Mouse (Mus musculus) lung, postnatal 4 days (tissue): ENCODE measurements around the gene Slc25a23.

Experiments used
- DNase-seq, 2 experiments: peaks; one replicate each; pipeline ENCODE4 v3.0.0; 2021

Gene Slc25a23

DNA sequence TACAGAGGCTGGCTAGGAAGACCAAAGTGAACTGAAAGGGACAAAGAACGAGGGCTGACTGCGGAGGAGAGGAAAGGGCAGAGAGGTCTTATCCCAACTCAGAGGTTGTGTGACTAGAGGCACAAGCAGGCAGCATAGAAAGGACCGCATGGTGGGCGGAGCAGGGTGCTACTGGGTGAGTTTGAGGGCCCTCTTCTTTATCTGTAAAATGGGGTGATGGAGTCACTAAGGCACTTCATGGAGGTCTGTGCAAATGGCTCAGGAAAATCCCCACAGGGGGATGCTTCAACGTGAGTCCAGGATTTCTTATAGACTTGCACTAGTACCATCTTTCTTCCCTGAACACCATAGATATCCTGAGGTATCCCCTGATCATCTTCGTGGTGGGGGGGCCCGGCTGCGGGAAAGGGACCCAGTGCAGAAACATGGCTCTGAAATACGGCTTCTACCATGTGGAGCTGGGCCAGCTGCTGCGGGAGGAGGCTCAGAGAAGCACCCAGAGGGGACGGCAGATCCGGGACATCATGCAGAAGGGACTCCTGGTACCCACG lies 47.3 kb downstream of the Slc25a23 start:
- DNase-seq = peak in 1 of 2 experiments; percentile 19

DNA sequence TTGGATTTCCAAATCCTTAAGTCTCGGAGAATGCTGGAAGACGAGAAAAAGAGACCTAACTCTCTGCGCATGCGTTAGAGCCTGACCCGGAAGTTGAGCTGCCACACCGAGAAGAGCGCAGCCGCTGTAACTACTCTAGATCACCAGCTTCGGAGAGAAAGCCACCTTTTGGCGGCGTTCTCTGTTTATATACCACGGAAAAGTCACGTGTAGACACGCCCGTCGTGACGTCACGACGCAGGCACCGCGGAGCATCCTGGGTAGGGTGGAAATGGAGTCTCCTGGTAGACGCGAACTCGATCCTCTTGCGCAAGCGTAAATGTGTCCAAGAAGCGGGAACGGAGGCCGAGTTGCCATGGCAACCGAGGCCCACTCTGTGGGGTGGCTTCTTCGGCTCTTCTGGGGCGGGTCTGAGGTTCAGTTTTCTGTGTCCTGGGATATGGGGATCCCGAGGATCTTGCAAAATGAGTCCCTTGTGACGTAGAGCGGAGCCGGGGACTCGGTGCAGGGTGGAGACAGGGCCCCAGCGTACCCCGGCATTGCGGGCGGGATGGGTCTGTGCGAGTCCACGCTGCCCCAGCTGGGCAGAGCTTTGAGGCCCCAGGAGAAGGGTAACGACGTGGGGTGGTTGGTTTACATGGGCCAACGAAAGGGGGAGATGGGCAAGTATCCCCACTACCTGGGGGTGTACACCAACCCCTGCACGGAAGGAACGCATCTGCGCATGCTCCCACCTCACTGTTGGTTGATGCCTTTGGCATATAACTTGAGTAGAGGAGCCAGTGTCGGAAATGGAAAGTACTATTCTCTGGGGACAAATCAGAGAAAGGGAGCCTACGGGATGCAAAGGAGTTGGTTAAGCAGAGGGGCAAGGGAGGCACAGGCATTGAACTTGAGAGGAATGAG lies 48.2 kb downstream of the Slc25a23 start, which contains the start of the genes Gtf2f1 and Gm17949:
Gene Gtf2f1 (minus strand): TSS at position 53 of the 906 bp plus-strand sequence.
Gene Gm17949 (plus strand): TSS at position 234 of the 906 bp plus-strand sequence.
- DNase-seq = peak; percentile 95

DNA sequence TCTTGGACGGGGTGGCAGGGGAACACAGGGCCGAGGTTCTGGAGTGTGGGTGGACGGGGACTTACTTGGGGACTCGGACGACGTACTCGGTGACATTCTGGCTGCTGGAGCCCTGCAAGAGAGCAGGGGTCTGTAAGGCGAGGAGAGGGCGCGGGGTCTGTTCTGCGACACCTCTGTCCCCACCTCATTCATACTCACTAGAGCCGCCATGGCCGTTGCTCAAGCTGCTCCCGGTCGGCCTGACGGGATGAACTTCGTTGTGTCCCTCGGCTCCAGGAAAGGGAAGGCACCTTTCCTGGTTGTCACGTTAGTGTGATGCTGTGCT lies 48.8 kb downstream of the Slc25a23 start:
- DNase-seq = no peak

DNA sequence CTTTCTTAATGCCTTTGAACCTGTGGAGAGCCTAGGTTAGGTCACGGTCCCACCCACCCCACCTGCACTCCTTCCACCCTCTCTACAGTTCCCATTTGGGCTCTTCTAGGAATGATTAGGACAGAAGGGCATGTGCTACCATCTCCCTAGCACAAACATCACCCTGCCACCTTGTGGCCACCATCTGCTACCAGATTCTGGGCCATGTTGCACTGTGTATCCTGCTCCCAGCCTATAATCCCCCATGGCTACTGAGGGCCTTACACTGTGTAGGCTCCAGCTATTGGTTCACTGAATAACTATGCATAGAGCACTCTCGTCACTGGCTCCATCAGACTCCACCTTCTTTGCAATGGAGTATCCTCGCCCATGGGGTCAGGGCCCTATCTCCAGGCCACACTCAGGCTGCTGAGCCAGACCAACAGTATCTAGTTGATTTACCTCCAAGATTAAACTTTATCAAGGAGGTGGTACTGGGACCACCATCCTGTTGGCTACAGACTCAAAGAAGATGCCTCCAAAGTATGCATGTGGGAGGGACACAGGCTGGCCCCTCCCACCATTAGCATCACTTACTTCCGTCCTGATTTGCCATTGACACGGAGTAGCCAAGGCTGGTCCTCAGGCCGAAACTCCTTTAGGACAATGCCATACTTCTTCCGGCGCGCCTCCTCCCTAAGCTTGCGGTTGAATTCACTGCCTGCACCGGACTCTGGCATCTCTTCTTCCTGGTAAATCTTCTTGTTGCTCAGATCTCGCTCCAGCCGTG lies 52.3 kb downstream of the Slc25a23 start:
- no peak for DNase-seq

DNA sequence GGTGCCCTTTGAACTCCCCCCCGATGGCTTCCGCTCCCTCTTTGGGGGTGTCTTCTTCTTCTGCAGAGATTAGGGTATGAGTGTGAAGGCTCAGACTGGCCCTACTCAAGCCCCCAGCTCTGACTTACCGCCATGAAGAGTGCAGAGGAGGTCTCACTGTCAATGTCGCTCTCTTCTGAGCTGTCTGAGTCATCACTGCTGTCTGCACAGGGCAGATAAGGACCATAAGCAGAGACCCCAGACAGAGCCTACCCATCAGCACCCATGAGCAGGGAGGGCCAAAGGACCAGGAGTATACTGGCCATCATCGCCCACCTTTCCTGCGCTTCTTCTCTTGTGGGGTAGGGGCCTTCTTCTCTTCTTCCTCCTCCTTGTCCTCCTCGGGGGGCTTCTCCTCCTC lies 55.7 kb downstream of the Slc25a23 start:
- no peak for DNase-seq

DNA sequence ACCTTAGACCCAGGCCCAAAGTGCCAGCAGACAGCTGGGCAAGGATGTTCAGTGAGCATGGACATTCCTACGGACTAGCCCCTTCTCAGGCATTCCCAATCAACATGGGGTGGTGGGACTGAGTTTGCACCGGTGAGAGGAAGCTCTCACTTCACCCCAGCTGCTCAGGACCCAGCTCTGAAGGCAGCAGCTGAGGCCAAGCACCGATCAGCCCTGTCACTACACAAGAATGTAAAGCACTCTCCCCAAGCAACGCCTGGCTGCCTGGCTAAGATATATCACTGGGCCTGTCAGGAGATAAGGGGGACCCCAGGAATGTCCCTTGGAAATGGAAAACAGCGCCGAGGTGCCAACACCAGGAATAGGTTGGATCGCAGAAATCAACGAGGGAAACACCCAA lies 58.4 kb downstream of the Slc25a23 start:
- DNase-seq = no peak

DNA sequence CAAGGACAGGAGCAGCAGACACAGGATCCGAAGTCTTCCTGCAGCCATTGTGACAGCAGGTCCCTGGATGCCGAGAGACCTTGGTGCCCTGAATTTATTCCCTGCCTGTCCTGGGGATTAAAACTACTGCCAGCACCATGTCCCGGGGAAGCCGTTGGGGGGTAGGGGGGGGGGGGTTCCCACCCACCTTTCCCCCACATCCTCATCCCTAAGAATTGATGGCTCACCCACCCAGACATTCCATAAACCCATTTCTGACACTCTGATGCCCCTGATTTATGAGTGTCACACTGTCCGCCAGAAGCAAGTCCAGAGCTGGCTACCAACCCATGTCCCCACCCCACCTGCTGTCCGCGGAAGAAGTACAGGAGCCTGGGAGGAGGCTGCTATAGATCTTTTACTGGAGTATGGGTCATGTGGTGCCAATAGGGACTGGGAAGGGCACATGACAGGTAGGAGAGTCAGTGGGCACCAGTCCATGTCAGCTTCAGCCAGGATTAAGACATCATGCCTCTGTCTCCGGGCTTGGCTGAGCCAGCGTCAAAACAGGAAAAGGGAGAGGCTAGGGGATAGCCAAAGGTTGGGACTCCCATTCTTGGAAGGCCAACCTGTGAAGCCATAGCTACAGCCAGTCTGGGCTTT lies 59.6 kb downstream of the Slc25a23 start, which contains the start of gene Pspn:
Gene Pspn (minus strand): TSS at position 51 of the 642 bp plus-strand sequence.
- DNase-seq = no peak

DNA sequence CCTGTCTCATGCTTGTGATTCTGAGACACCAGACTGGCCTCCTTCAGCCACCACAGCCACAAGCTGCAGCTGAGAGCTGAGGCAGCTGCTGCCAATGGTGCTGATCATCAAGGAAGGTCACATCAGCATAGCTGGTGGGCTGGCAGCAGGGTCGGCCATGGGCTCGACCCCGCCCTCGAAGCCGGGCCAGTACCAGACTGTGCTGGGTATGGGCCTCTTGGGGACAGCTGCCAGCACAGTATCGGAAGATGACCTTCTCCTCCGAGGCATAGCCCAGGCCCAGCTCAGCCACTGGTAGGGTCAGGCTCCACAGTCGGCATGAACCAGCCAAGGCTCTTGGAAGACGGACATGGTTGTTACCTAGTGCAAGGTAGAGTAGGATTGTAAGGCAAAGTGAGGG lies 60.2 kb downstream of the Slc25a23 start:
- DNase-seq = no peak

DNA sequence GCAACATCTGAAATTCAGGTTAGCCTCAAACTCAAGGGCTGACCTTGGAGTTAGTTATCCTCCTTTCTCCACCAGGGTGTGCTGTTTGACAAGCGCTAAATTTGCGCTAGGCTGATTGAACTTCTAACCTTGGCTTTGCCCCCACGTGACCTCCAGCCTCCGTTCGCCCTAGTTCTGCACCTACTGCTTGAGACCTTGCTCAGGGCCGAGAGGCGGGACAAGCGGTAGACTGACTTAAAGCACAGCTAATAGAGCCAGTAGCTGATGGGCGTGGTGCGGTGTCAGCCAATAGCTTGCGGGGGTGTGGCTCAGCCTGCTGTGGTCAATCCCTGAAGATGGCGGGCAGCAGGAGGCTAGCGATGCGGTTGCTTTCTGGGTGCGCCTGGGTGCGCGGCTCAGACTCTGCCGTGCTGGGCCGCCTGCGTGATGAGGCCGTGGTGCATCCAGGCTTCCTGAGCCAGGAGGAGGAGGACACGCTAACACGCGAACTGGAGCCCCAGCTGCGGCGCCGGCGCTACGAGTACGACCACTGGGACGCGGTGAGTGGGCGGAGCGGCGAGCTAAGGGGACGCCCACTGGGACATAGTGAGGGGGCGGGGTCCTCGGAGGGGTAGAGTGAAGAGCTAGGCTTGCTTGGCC lies 62.5 kb downstream of the Slc25a23 start, which contains the start of gene Alkbh7:
Gene Alkbh7 (plus strand): TSS at position 311 of the 639 bp plus-strand sequence.
- DNase-seq = peak; percentile 96 to 98

DNA sequence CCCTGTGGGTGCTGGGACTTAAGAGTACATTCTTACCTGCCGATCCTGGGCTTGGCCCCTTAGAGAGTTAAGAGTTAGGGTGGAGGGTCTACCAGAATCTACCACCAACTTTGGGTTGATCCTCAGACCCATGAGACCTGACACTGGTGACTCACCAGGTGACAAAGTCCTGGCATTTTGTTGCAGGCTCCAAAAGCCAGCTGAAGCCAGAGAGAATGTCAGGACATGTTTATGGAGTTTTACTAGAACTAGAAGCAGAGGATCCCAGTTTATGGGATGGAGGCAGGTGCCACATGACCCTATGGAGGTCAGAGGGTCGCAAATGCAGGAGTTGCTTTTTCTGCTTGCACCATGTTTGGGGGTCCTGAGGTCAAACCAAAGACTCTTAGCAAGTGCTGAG lies 63.2 kb downstream of the Slc25a23 start:
- DNase-seq = no peak

DNA sequence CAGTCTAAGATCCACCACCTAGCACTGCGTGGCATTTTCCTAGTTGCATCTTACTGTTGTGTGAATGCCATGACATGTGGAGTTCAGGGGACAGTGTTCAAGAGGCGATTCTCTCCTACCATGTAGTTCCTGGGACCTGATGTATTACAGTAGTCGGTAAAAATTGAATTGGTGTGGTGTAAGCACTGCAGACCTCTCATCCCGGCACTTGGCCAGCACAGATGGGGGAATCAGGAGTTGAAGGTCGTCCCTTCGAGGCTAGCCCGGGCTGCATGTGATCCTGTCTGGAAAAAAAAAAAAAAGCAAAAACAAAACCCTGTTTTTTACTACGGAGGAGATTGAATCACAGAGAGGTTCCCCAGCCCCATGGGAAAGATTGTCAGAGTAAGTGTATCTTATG lies 64.6 kb downstream of the Slc25a23 start:
- DNase-seq = no peak
